Mouse (Mus musculus) left cerebral cortex, adult 18-20 months (tissue): ENCODE measurements around the gene Cnr2. TPM values are rescaled to one million over a fixed set of nuclear protein-coding genes. Genes with fewer than 3 reads are reported as not detected.

ENCODE experiments used
- DNase-seq, 2 experiments: peaks; one replicate each; pipeline ENCODE4 v3.0.0; 2021 to 2022; ENCODE audit warnings: low spot score in 2 of 2, mixed read lengths in 1 of 2
- long read RNA-seq, 2 experiments: library from polyadenylated mRNA; stranded (forward); transcript quantifications; one replicate each; pipeline ENCODE4 v2.0.0; 2021
- total RNA-seq, 2 experiments: library from RNA; stranded (reverse); gene quantifications; 2 replicates each; pipeline ENCODE4 v1.2.3; 2021

The Cnr2 gene
- not detected for total RNA-seq
- long read RNA-seq, experiment 1: 0 reads
- long read RNA-seq, experiment 2: 0 reads

DNA sequence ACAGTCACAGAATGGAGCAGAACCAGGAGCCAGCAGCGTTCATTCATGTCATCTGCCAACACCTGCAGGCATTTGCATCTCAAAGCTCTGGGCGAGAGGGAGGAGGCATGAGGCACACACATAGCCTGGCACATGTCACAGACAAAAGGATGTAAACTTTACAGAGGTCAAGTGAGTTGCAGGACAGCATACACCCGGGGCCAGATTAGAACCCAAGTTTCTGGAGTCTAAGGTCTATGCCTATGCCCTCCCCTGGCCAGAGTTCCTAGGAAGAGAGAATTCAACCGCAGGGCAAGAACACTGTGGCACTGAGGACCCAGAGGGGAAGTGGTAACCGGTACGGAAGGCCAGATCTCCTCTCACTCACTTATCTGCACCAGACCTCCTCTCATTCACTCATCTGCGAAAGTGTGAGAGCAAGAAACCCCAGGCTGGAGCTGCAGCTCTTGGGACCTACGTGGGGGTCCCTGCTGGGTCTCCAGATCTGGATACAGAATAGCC, at the start of gene Cnr2:
TSS of gene Cnr2 (plus strand) at position 324 of the 501 bp plus-strand sequence.
- DNase-seq: no peak

DNA sequence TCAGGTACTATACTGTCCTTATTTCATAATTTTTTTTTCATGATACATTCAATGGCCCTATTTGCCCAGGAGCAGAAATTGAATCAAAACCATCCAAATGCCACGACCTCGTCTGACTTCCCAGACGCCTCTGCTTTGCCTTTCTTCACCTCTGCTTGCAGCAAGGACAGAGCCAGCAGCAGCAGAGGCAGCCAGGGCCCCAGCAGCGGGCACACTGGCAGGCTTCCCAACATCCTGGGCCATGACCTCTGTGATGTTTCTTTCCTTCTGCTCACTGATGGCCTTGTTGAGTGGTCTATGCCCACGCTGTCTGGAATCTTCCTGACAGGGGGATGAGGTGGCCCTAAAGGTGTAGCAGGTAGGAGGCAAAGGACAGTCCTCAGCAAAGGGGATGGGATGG, 47.6 kb upstream of the Cnr2 start:
- no peak for DNase-seq

DNA sequence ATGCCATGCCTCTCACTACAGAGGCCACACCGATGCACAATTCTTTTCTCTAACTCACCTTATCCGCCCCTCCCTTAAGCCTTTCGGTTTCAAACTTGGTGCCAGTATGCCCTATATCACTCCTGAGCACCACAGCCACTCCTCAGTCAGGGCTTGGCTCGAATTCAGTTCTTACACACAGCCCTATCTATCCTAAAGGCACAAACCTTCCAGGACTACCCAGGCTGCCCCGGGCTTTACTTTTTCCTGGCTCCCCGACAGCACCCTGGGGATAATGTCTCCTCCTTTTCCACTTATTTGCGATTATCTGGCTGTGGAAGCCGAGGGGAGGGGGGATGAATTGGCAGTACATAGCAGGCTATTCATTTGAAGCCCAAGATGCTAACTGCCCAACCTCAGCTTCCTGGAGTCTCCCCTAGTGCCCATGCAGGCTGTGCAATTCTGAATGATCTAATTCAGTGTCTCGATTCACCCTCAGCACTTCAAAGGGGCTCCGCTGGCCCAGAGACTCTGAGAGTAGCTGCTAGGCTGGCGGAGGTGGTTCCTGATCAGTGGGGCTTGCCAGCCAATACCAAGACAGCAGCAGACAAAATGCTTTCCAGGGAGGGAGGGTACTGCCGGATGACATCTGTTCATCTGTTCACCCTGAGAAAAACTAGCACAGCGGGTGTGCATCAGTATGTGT, 44.6 kb upstream of the Cnr2 start:
- peak; percentile 22 to 33 for DNase-seq

GRCm38 (mm10) chr4:135851942-135852341, 43.3 kb upstream of the Cnr2 start:
- no peak for DNase-seq

GRCm38 (mm10) chr4:135853987-135854546, 41.1 kb upstream of the Cnr2 start:
- DNase-seq: no peak

- no peak for DNase-seq
These were observed 40.6 kb upstream of the Cnr2 start for GRCm38 (mm10) chr4:135854630-135855029.

- no peak for DNase-seq
These were observed 40.1 kb upstream of the Cnr2 start for GRCm38 (mm10) chr4:135855080-135855479.

DNA sequence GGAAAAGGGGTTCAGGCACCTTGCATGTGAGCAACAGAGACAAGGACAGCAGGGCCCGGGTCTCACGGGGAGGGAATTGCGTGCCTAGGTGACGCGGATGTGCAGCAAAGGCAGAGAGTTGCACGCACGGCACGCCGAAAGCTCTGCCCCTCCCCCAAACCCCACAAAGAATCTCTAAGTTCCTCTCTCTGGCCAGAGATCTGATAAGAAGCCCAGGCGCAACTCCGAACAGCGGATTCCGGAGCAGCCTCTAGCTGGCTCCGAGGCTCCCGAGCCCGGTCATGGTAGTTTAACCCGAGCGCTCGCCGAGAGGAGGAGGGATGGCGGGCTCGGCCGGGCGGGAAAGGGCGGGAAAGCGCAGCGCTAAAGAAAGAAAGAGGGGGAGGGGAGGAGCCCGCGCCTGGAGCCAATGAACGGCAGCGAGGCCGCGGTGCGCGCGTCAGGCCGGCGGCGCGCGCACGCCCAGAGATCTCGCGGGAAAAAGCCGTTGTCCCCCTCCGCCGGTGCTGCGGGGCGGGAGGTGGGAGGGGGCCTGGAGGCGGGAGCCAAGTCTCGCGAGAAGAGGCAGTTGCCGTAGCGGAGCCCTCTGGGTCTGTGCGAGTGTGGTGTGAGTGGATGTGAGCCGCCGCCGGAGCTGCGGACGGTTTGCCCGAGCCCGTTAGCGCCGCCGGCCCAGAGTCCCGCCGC, 39.5 kb upstream of the Cnr2 start, which contains the start of gene Srsf10:
TSS of gene Srsf10 (plus strand) at position 212 of the 687 bp plus-strand sequence.
- DNase-seq: peak; percentile 90 to 95

- peak; percentile 42 to 44 for DNase-seq
These were observed 38.7 kb upstream of the Cnr2 start for GRCm38 (mm10) chr4:135856223-135857091.

- DNase-seq: no peak
These were observed 37.5 kb upstream of the Cnr2 start for GRCm38 (mm10) chr4:135857597-135858186.

DNA sequence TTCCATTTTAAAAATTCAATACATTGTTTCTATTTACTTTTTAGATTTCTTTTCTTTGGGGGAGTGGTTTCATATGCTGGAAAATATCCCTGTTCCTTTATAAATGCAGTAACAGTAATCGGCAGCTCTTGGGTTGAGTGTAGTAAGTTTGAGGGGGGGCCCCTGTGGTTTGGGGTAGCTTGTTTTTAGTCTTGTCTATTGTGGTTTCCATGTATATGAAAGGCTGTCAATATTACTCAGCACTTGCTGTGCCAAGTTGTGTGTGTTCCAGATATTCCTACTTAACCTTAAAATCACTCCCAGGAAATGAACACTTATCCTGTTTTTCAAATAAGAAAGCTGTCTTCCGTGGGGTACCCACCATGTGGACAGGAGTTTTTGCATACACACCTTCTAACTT, 26.2 kb upstream of the Cnr2 start:
- no peak for DNase-seq

DNA sequence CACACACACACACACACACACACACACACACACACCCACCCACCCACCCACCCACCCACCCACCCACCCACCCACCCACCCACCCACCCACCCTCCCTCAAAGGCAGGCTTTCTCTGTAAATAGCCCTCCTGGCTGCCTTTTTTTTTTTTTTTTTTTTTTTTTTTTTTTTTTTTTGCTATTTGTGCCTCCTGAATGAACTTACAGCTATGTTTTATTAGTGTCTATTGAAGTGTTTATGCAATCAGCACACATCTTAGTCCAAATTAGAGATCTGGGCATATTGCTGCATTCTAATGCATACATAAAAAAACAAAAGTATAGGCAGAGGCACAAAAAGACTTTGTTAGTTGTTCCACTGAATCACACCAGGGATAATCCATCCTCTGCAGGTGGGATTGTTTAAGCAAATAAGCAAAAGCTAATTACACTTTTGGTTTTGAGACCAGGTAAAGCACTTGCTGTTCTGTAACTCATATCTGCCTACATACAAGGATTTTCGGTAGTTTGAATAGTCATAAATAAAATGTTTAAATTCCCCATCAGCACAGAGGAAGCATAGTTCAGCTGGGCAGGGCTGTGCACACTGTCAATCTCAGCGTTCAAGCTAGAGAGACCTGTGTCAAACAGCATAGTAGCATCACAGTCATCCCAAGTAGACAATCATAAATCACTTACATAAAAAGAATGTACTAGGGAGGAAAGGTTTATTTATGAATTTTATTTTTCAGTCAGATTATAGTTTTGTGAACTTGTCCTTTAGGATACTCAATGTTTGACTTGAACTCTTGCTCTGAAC, 24.8 kb upstream of the Cnr2 start:
- no peak for DNase-seq

DNA sequence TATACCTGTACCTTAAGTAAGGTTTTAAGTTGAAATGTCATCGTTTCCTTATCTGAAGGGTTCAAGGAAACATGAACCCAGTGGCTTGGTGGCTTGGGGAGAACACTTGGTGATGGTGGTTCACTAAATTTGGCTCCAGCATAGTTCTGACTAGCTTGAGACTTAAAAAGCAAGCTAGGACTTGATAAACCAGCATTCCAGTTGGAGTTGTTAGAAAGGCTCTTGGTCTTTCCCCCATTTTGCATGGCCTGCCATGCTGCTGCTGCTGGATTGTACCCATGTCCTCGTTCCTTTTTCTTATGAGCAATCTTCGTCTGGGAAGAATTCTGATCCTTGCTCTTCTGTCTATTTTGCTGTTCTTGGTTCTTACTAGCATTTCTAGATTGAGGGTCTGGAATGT, 23.2 kb upstream of the Cnr2 start:
- no peak for DNase-seq

GRCm38 (mm10) chr4:135872589-135873391, 22.4 kb upstream of the Cnr2 start:
- no peak for DNase-seq

GRCm38 (mm10) chr4:135873526-135874202, 21.5 kb upstream of the Cnr2 start, which contains the start of gene Pnrc2:
Pnrc2 (minus strand) TSS chr4:135873850.
- peak; percentile 85 to 92 for DNase-seq

DNA sequence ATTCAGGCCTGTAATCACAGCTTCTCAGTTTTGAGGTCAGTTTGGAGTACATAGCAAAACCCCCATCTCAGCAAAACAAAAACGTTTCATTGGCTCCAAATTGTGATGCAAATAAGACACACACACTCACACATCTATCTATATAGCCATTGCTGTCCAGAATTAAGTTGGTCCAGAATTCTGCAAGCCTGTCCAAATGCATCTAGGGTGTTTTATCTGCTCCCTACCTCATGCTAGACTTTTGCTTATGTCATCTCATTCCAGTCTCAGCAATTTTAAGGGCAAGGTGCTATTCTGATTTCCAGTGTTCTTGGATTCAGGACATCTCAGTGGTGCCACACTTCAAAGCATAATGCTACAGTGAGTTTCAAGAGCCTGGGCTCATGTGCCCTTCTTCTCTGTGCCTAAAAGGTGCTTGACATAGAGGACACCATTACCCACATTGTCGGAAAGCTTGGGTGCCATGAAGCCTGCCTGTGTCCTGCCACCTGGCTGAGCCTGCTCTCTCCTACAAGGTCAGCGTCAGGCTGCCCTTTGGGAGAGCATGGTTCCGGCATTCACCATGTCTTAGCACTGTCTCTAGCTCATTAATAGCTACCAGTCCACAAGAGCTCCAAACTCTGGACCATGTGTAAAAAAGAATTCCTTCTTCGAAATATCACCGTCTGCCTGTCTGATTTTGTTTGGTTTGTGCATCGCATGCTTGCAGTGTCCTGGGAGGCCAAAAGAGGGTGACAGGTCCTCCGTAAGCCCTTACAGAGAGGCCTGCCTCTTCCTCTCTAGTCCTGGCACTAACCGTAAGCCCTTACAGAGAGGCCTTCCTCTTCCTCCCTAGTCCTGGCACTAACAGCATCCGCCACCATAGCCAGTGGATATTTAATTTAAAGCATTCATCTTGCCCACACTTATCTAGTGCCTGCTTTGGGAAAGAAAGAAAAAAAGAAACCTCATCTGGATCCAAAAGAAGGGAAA, 20.3 kb upstream of the Cnr2 start:
- no peak for DNase-seq

- no peak for DNase-seq
These were observed 19.6 kb upstream of the Cnr2 start for GRCm38 (mm10) chr4:135875546-135875945.
